Mouse (Mus musculus): Measurements from ENCODE around the gene Rfc2. TPM values are rescaled to one million over a fixed set of nuclear protein-coding genes. Genes with fewer than 3 reads are reported as not detected.

Gene Rfc2
- 309 and 324 TPM in 2 replicates for polyA plus RNA-seq (2014; fragmentation: Nextera tagmentation; extraction: Ambion mirVana)

- no peak within 1 kb of the TSS for H3K4me3 ChIP-seq (ENCODE audit: low read depth, low read length)
- no peak for ATAC-seq (ENCODE audit: insufficient read depth, low FRiP score, low TSS enrichment)
Observed at GRCm38 (mm10) chr5:134581146-134581545, at the start of gene Rfc2. Rfc2 (plus strand) TSS chr5:134581366.

DNA sequence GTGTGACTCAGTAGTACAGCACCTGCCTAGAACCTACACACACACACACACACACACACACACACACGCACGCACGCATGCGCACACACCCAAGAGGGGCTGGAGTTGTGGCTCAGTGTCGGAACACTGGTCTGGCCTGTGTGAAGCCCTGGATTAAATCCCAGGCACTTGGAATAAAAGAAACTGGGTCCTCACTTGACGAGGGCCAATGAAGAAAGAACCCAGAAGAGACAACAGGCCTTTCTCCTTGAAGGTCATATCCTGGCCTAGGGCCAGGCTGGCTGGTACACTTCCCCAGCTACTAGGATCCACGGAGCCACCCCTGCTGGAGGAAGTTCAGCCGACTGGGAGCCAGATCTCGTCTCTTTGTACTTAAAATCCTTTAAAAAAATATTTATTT lies 49.6 kb upstream of the Rfc2 start:
- Histone ChIP-seq H3K4me2 (ENCODE audit: low read depth) (no peak overlapping the region), H3K27me3 (ENCODE audit: control insufficient read depth, insufficient read depth, low read length) (no peaks in the 10 kb centered on the region), H3K9me3 (ENCODE audit: control insufficient read depth, low read length) (no peaks in the 10 kb centered on the region), H3K4me1 (ENCODE audit: control insufficient read depth, insufficient read depth, low read length) (no peaks in the 10 kb centered on the region), H3K27ac (ENCODE audit: low read depth, low read length) (no peak overlapping the region), H3K4me3 (ENCODE audit: low read depth, low read length) (no peak overlapping the region), H3K36me3 (ENCODE audit: control insufficient read depth, insufficient read depth, low read length) (peaks cover 8% of the 10 kb centered on the region; the same call in 1 of the 2 replicates), H3K9ac (ENCODE audit: low read length) (no peak overlapping the region)
- DNase-seq (ENCODE audit: low spot score) (no peak), ATAC-seq (ENCODE audit: insufficient read depth, low FRiP score, low TSS enrichment) (no peak)
- WGBS = 94% methylated on average over 9 of the region's 9 CpGs

More at GRCm38 (mm10) chr5:134581146-134581545, at the start of gene Rfc2:
- DNase-seq (ENCODE audit: low spot score) = no peak
- Histone ChIP-seq H3K36me3 (ENCODE audit: control insufficient read depth, insufficient read depth, low read length) (no peaks in the 10 kb centered on the region), H3K4me2 (ENCODE audit: low read depth) (no peak within 1 kb of the TSS), H3K9ac (ENCODE audit: low read length) (no peak within 1 kb of the TSS), H3K27me3 (ENCODE audit: control insufficient read depth, insufficient read depth, low read length) (no peaks in the 10 kb centered on the region), H3K27ac (ENCODE audit: low read depth, low read length) (no peak within 1 kb of the TSS), H3K4me1 (ENCODE audit: control insufficient read depth, insufficient read depth, low read length) (peaks cover 4% of the 10 kb centered on the region; the same call in 1 of the 2 replicates), H3K9me3 (ENCODE audit: control insufficient read depth, low read length) (no peaks in the 10 kb centered on the region)
- WGBS = 88% methylated on average over 5 of the region's 5 CpGs

DNA sequence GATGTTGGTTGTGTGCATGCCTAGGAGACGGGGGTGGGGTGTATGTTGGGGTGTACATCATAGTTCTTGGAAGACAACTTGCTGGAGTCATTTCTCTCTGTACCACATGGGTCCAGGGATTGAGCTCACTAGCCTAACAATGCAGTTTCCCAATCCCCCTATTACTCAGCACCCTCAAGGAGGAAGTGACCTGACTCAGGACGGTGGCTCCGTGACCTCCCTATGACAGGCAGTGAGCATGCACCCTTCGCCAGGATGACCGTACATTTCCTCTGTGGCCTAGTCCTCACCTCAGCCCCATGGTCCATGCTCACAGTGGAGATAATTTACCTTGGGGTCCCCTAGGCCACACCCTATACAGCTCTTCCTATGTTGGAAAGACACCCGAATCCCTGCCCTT lies 48.7 kb upstream of the Rfc2 start:
- Histone ChIP-seq H3K27me3 (ENCODE audit: control insufficient read depth, insufficient read depth, low read length) (no peaks in the 10 kb centered on the region), H3K4me1 (ENCODE audit: control insufficient read depth, insufficient read depth, low read length) (no peaks in the 10 kb centered on the region), H3K4me2 (ENCODE audit: low read depth) (no peak overlapping the region), H3K4me3 (ENCODE audit: low read depth, low read length) (no peak overlapping the region), H3K9me3 (ENCODE audit: control insufficient read depth, low read length) (no peaks in the 10 kb centered on the region), H3K27ac (ENCODE audit: low read depth, low read length) (no peak overlapping the region), H3K36me3 (ENCODE audit: control insufficient read depth, insufficient read depth, low read length) (peaks cover 8% of the 10 kb centered on the region; the same call in 1 of the 2 replicates), H3K9ac (ENCODE audit: low read length) (no peak overlapping the region)
- 97% methylated on average over 6 of the region's 6 CpGs for WGBS
- DNase-seq (ENCODE audit: low spot score) = no peak
- ATAC-seq (ENCODE audit: insufficient read depth, low FRiP score, low TSS enrichment) = no peak

DNA sequence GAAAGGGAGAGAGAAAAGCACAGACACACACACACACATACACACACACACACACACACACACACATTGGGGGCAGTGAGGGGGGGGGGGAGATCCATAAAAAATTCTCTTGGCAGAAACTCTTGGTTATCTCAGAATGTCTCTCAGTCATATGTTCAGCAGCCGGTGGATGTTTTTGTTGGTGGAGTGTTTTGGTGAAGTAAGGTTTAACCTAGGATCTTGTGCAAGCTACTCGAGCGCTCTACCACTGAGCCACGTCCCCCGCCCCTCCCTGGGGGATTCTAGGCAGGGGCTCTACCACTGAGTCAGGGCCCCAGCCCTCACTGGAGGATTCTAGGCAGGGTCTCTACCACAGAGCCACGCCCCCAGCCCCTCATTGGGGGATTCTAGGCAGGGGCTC lies 45.1 kb upstream of the Rfc2 start:
- H3K36me3 ChIP-seq (ENCODE audit: control insufficient read depth, insufficient read depth, low read length) = peaks cover 8% of the 10 kb centered on the region; the same call in 1 of the 2 replicates
- H3K27ac ChIP-seq (ENCODE audit: low read depth, low read length) = no peak overlapping the region
- H3K9ac ChIP-seq (ENCODE audit: low read length) = no peak overlapping the region
- no peaks in the 10 kb centered on the region for H3K9me3 ChIP-seq (ENCODE audit: control insufficient read depth, low read length)
- ATAC-seq (ENCODE audit: insufficient read depth, low FRiP score, low TSS enrichment) (no peak), DNase-seq (ENCODE audit: low spot score) (no peak)
- H3K4me1 ChIP-seq (ENCODE audit: control insufficient read depth, insufficient read depth, low read length) = peaks cover 12% of the 10 kb centered on the region
- no peak overlapping the region for H3K4me3 ChIP-seq (ENCODE audit: low read depth, low read length)
- no peaks in the 10 kb centered on the region for H3K27me3 ChIP-seq (ENCODE audit: control insufficient read depth, insufficient read depth, low read length)
- 96% methylated on average over 6 of the region's 6 CpGs for WGBS
- no peak overlapping the region for H3K4me2 ChIP-seq (ENCODE audit: low read depth)

- no peak overlapping the region for H3K4me2 ChIP-seq (ENCODE audit: low read depth)
- peaks cover 1% of the 10 kb centered on the region; the same call in 1 of the 2 replicates for H3K36me3 ChIP-seq (ENCODE audit: control insufficient read depth, insufficient read depth, low read length)
- no peak overlapping the region for H3K4me3 ChIP-seq (ENCODE audit: low read depth, low read length)
- ATAC-seq (ENCODE audit: insufficient read depth, low FRiP score, low TSS enrichment) (no peak), DNase-seq (ENCODE audit: low spot score) (peak; percentile 57)
- H3K9ac ChIP-seq (ENCODE audit: low read length) = no peak overlapping the region
- peak overlapping the region; percentile 55 for H3K27ac ChIP-seq (ENCODE audit: low read depth, low read length)
- H3K9me3 ChIP-seq (ENCODE audit: control insufficient read depth, low read length) = no peaks in the 10 kb centered on the region
- 4% methylated on average over 3 of the region's 3 CpGs for WGBS
- no peaks in the 10 kb centered on the region for H3K27me3 ChIP-seq (ENCODE audit: control insufficient read depth, insufficient read depth, low read length)
- H3K4me1 ChIP-seq (ENCODE audit: control insufficient read depth, insufficient read depth, low read length) = peaks cover 17% of the 10 kb centered on the region
Observed at GRCm38 (mm10) chr5:134539891-134540290, 41.3 kb upstream of the Rfc2 start.

- no peak overlapping the region for H3K4me3 ChIP-seq (ENCODE audit: low read depth, low read length)
- H3K9ac ChIP-seq (ENCODE audit: low read length) = no peak overlapping the region
- DNase-seq (ENCODE audit: low spot score) = no peak
- ATAC-seq (ENCODE audit: insufficient read depth, low FRiP score, low TSS enrichment) = no peak
- WGBS = 74% methylated on average over 6 of the region's 6 CpGs
- H3K27me3 ChIP-seq (ENCODE audit: control insufficient read depth, insufficient read depth, low read length) = no peaks in the 10 kb centered on the region
- no peaks in the 10 kb centered on the region for H3K9me3 ChIP-seq (ENCODE audit: control insufficient read depth, low read length)
- no peak overlapping the region for H3K27ac ChIP-seq (ENCODE audit: low read depth, low read length)
- no peak overlapping the region for H3K4me2 ChIP-seq (ENCODE audit: low read depth)
- no peaks in the 10 kb centered on the region; the same call in 1 of the 2 replicates for H3K36me3 ChIP-seq (ENCODE audit: control insufficient read depth, insufficient read depth, low read length)
- H3K4me1 ChIP-seq (ENCODE audit: control insufficient read depth, insufficient read depth, low read length) = peaks cover 17% of the 10 kb centered on the region
Observed at GRCm38 (mm10) chr5:134540881-134541280, 40.3 kb upstream of the Rfc2 start.

- Histone ChIP-seq H3K27ac (ENCODE audit: low read depth, low read length) (0 out of 2 replicates have a peak overlapping the region, but pooled peaks have one; percentile 14), H3K4me1 (ENCODE audit: control insufficient read depth, insufficient read depth, low read length) (peaks cover 17% of the 10 kb centered on the region), H3K36me3 (ENCODE audit: control insufficient read depth, insufficient read depth, low read length) (no peaks in the 10 kb centered on the region; the same call in 1 of the 2 replicates), H3K4me3 (ENCODE audit: low read depth, low read length) (no peak overlapping the region), H3K9ac (ENCODE audit: low read length) (no peak overlapping the region), H3K27me3 (ENCODE audit: control insufficient read depth, insufficient read depth, low read length) (no peaks in the 10 kb centered on the region), H3K4me2 (ENCODE audit: low read depth) (no peak overlapping the region), H3K9me3 (ENCODE audit: control insufficient read depth, low read length) (no peaks in the 10 kb centered on the region)
- 35% methylated on average over 7 of the region's 7 CpGs for WGBS
- ATAC-seq (ENCODE audit: insufficient read depth, low FRiP score, low TSS enrichment) (no peak), DNase-seq (ENCODE audit: low spot score) (no peak)
Observed at GRCm38 (mm10) chr5:134541640-134542039, 39.5 kb upstream of the Rfc2 start.

DNA sequence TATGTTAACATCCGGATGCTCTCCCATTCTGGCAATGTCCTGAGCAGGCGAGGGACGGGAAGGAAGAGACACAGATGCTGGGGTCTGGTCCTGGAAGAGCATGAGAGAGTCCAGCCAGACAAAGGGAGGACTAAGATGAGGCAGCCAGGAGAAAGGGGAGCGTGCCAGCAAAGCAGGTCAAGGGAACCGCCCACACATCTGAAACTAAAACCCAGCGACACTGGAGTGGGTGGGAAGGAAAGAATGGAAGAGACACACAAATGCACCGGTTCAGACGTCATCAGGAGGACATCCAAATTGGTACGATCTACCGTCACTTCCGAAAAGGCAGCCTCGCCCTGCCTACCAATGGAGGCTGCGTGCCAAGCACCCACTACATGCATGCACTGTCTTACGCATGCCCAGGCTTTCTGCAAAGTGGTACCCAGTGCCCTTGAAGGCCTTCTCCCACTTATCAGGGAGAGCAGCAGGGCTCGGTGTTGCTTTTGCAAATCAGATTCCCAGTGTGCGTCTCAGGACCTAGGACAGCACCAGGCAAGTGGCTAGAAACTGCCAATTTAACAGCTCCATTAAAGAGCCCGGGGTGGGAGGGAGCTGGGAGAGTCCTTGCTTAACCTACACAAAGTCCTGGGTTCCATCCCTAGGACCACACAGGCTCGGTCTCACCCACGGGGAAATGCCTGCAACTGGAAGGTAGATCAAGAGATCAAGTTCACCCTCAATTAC lies 36.5 kb upstream of the Rfc2 start:
- ATAC-seq (ENCODE audit: insufficient read depth, low FRiP score, low TSS enrichment) (no peak), DNase-seq (ENCODE audit: low spot score) (no peak)
- Histone ChIP-seq H3K27me3 (ENCODE audit: control insufficient read depth, insufficient read depth, low read length) (no peaks in the 10 kb centered on the region), H3K9ac (ENCODE audit: low read length) (no peak overlapping the region), H3K4me2 (ENCODE audit: low read depth) (no peak overlapping the region), H3K36me3 (ENCODE audit: control insufficient read depth, insufficient read depth, low read length) (no peaks in the 10 kb centered on the region), H3K9me3 (ENCODE audit: control insufficient read depth, low read length) (no peaks in the 10 kb centered on the region), H3K27ac (ENCODE audit: low read depth, low read length) (no peak overlapping the region), H3K4me3 (ENCODE audit: low read depth, low read length) (no peak overlapping the region), H3K4me1 (ENCODE audit: control insufficient read depth, insufficient read depth, low read length) (peaks cover 14% of the 10 kb centered on the region)
- WGBS = 69% methylated on average over 19 of the region's 19 CpGs

DNA sequence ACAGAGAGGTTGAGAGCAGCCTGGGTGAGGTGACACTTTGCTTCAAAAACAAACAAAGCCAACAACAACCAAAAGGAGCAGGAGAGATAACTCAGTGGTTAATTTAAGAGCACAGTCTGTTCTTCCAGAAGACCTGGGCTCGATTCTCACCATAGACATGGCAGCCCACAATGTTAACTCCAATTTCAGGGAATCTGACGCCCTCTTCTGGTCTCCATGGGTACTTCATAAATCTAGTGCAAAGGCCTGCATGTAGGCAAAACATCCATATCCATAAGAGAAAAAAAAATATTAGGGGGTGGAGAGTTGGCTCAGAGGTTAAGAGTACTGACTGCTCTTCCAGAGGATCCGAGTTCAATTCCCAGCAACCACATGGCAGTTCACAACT lies 35.9 kb upstream of the Rfc2 start:
- Histone ChIP-seq H3K4me3 (ENCODE audit: low read depth, low read length) (no peak overlapping the region), H3K9ac (ENCODE audit: low read length) (no peak overlapping the region), H3K4me2 (ENCODE audit: low read depth) (no peak overlapping the region), H3K36me3 (ENCODE audit: control insufficient read depth, insufficient read depth, low read length) (no peaks in the 10 kb centered on the region), H3K27me3 (ENCODE audit: control insufficient read depth, insufficient read depth, low read length) (no peaks in the 10 kb centered on the region), H3K27ac (ENCODE audit: low read depth, low read length) (no peak overlapping the region), H3K9me3 (ENCODE audit: control insufficient read depth, low read length) (no peaks in the 10 kb centered on the region), H3K4me1 (ENCODE audit: control insufficient read depth, insufficient read depth, low read length) (peaks cover 9% of the 10 kb centered on the region)
- no peak for ATAC-seq (ENCODE audit: insufficient read depth, low FRiP score, low TSS enrichment)
- DNase-seq (ENCODE audit: low spot score) = no peak
- 64% methylated on average over 3 of the region's 3 CpGs for WGBS

Data from neural tube, embryonic 11.5 days (tissue).